Mouse (Mus musculus): ENCODE data around the gene Mfap3l.

DNA sequence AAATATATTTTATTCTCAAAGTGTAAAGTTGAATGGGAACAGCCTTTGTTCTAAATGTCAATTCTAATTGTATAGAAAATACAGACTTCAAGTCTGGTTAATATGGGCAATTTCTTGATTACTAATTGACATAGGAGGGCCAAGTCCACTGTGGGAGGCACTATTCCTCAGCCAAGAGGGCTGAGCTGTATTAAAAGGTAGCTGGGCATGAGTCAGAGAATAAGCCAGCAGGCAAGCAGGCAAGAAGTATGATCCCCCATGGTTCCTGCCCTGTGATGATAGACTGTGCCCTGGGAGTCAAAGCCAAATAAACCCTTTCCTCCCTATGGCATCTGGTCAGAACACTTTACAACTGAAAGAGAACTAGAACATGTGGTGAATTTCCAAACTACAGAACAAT is 3.2 kb downstream of the Mfap3l start:
- TF ChIP-seq CTCF (IDR thresholded peaks at IDR 0.05; ENCODE audit: low read depth) (no peak), EP300 (optimal IDR thresholded peaks at IDR 0.05) (no peak)
